Mouse (Mus musculus) lung, adult 2 months (tissue): ENCODE results near the gene Gm853.

ENCODE experiments used
- CTCF ChIP-seq: fragments of 200-500 bp; IDR thresholded peaks from 2 replicates; pipeline ENCODE4 v1.5.1; 2011; ENCODE audit warnings: mild to moderate bottlenecking, low read length, control low read depth; ENCODE audit not compliant: insufficient read depth
- POLR2A ChIP-seq: fragments of 200-500 bp; IDR thresholded peaks from 2 replicates; pipeline ENCODE4 v1.6.1; 2011; ENCODE audit warnings: low read depth, mild to moderate bottlenecking, control low read depth, low read length, borderline replicate concordance; ENCODE audit errors: extremely low read depth

- no peak for TF ChIP-seq CTCF
- TF ChIP-seq POLR2A, result no peak
Measured at GRCm38 (mm10) chr4:130181886-130182285, 40.3 kb downstream of the Gm853 start.
